Mouse (Mus musculus) spleen, postnatal 14 days (tissue): ENCODE results near the gene Galnt2.

Experiments
- DNase-seq, 2 experiments: peaks; one replicate each; pipeline ENCODE4 v3.0.0; 2021 to 2022; ENCODE audit warnings: low spot score in 2 of 2

Galnt2 gene

GRCm38 (mm10) chr8:124234496-124234895 lies 3.3 kb downstream of the Galnt2 start:
- DNase-seq, result no peak

- no peak for DNase-seq
These were observed 4.3 kb downstream of the Galnt2 start for GRCm38 (mm10) chr8:124235536-124235935.

GRCm38 (mm10) chr8:124239350-124239749 lies 8.2 kb downstream of the Galnt2 start:
- DNase-seq, result no peak

- DNase-seq, result no peak
These were observed 9.7 kb downstream of the Galnt2 start for GRCm38 (mm10) chr8:124240932-124241331.

- DNase-seq, result no peak
These were observed 11.0 kb downstream of the Galnt2 start for GRCm38 (mm10) chr8:124242208-124242607.

GRCm38 (mm10) chr8:124242913-124243312 lies 11.7 kb downstream of the Galnt2 start:
- DNase-seq, result no peak

GRCm38 (mm10) chr8:124247581-124247980 lies 16.4 kb downstream of the Galnt2 start:
- no peak for DNase-seq

GRCm38 (mm10) chr8:124248688-124249087 lies 17.5 kb downstream of the Galnt2 start:
- DNase-seq, result no peak

- no peak for DNase-seq
These were observed 19.1 kb downstream of the Galnt2 start for GRCm38 (mm10) chr8:124250255-124250654.

- DNase-seq, result no peak
These were observed 19.6 kb downstream of the Galnt2 start for GRCm38 (mm10) chr8:124250785-124251184.

- DNase-seq, result no peak
These were observed 21.4 kb downstream of the Galnt2 start for GRCm38 (mm10) chr8:124252533-124252950.

- DNase-seq, result no peak
These were observed 22.7 kb downstream of the Galnt2 start for GRCm38 (mm10) chr8:124253939-124254338.

GRCm38 (mm10) chr8:124256841-124257240 lies 25.6 kb downstream of the Galnt2 start:
- no peak for DNase-seq

GRCm38 (mm10) chr8:124257363-124257762 lies 26.2 kb downstream of the Galnt2 start:
- no peak for DNase-seq

GRCm38 (mm10) chr8:124259146-124259545 lies 28.0 kb downstream of the Galnt2 start:
- no peak for DNase-seq

GRCm38 (mm10) chr8:124259925-124260324 lies 28.7 kb downstream of the Galnt2 start:
- no peak for DNase-seq

- DNase-seq, result no peak
These were observed 29.2 kb downstream of the Galnt2 start for GRCm38 (mm10) chr8:124260371-124260770.

GRCm38 (mm10) chr8:124263058-124263457 lies 31.9 kb downstream of the Galnt2 start:
- DNase-seq, result no peak

- no peak for DNase-seq
These were observed 32.8 kb downstream of the Galnt2 start for GRCm38 (mm10) chr8:124264032-124264431.

- DNase-seq, result no peak
These were observed 33.5 kb downstream of the Galnt2 start for GRCm38 (mm10) chr8:124264671-124265070.

- no peak for DNase-seq
These were observed 33.9 kb downstream of the Galnt2 start for GRCm38 (mm10) chr8:124265130-124265529.

- no peak for DNase-seq
These were observed 34.6 kb downstream of the Galnt2 start for GRCm38 (mm10) chr8:124265798-124266197.

GRCm38 (mm10) chr8:124267206-124267605 lies 36.0 kb downstream of the Galnt2 start:
- DNase-seq, result no peak

GRCm38 (mm10) chr8:124270504-124270903 lies 39.3 kb downstream of the Galnt2 start:
- DNase-seq, result no peak

- DNase-seq, result no peak
These were observed 39.7 kb downstream of the Galnt2 start for GRCm38 (mm10) chr8:124270904-124271303.
